In the genomic region with DNA sequence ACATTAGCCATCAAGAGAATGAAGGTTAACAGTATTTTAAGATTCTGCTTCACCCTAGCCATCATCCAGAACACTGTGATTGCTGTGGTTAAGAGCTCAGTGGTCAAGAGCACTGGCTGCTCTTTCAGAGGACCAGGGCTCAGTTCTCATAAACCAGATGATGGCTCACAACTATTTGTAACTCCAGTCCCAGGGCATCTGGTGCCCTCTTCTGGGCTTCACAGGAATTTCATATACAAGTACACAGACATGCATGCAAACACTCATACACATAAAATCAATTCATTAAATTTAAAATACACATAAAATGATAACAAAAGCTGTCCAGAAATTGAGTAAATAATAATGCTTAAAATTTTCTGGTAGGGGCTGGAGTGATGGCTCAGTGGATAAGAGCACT, we compare ENCODE assay signal across 23 mouse cellular contexts.
DNase-seq lines count a peak whose midpoint lies in the region; ATAC-seq and TF ChIP-seq lines count a peak whose summit lies in the region.
"Had no signal": no experiment of that assay in that cellular context is flagged by ENCODE, and none has a peak within 500 bp of the region (broad histone marks: within the 10 kb centered on the region; RNA-seq: fewer than 3 reads in every experiment).

No protein-coding gene starts in this region.

- no peak overlapping the region for H3K4me3 ChIP-seq in liver, postnatal 0 days (ENCODE audit: low read depth, low read length)
- no peak overlapping the region for H3K4me3 ChIP-seq in thymus, adult 2 months (ENCODE audit: control insufficient read depth, insufficient read depth, low read length)
- H3K4me3 ChIP-seq: embryonic facial prominence, embryonic 10.5 days; forebrain, embryonic 12.5 days; heart, embryonic 15.5 days; limb, embryonic 13.5 days; midbrain, embryonic 10.5 days; neural tube, embryonic 12.5 days had no signal

- H3K9ac ChIP-seq in liver, postnatal 0 days (replicated peaks): no peak overlapping the region
- H3K9ac ChIP-seq: forebrain, embryonic 12.5 days; heart, embryonic 15.5 days; limb, embryonic 13.5 days; neural tube, embryonic 12.5 days had no signal

- ATAC-seq in CD4-positive, CD25-positive, alpha-beta regulatory T cell, adult 4 months: no peak
- no peak for ATAC-seq in liver, postnatal 0 days

- TF ChIP-seq EP300 in liver, postnatal 0 days (IDR thresholded peaks at IDR 0.05; ENCODE audit: low read depth): no peak

- peak; percentile 26; the same call in 1 of the 2 replicates for TF ChIP-seq CTCF in liver, postnatal 0 days (IDR thresholded peaks at IDR 0.05; ENCODE audit: low read depth)
- TF ChIP-seq CTCF in thymus, adult 2 months (IDR thresholded peaks at IDR 0.05; ENCODE audit: borderline replicate concordance, control insufficient read depth, extremely low read depth, insufficient read depth, low read length, poor library complexity): no peak

- intact Hi-C loops in gastrocnemius, postnatal 14 days (cut with DNase I; ENCODE audit: low total_unique reads): no loop called here

- no peaks in the 10 kb centered on the region for H3K9me3 ChIP-seq in liver, postnatal 0 days (ENCODE audit: low read length)
- H3K9me3 ChIP-seq: embryonic facial prominence, embryonic 10.5 days; forebrain, embryonic 12.5 days; G1E; heart, embryonic 15.5 days; limb, embryonic 13.5 days; midbrain, embryonic 10.5 days; neural tube, embryonic 12.5 days had no signal

- H3K4me2 ChIP-seq in liver, postnatal 0 days (ENCODE audit: low read depth, low read length): no peak overlapping the region
- H3K4me2 ChIP-seq: forebrain, embryonic 12.5 days; heart, embryonic 15.5 days; limb, embryonic 13.5 days; neural tube, embryonic 12.5 days had no signal

- H3K36me3 ChIP-seq in liver, postnatal 0 days (replicated peaks; ENCODE audit: insufficient read depth, low read length): no peaks in the 10 kb centered on the region
- H3K36me3 ChIP-seq in splenic B cell, adult 2 months (ENCODE audit: control insufficient read depth, insufficient read depth, low read length, poor library complexity, severe bottlenecking): no peaks in the 10 kb centered on the region
- no peaks in the 10 kb centered on the region for H3K36me3 ChIP-seq in thymus, adult 2 months (ENCODE audit: control insufficient read depth, insufficient read depth, low read length)
- H3K36me3 ChIP-seq: embryonic facial prominence, embryonic 10.5 days; forebrain, embryonic 12.5 days; G1E; heart, embryonic 15.5 days; limb, embryonic 13.5 days; midbrain, embryonic 10.5 days; neural tube, embryonic 12.5 days had no signal

- peak; percentile 8 for DNase-seq in CD4-positive, CD25-positive, alpha-beta regulatory T cell, adult 2 months (ENCODE audit: low read depth, low spot score)
- no peak for DNase-seq in liver, postnatal 0 days
- DNase-seq in liver (no peak), NIH3T3 (ENCODE audit: low read depth) (peak; percentile 9)
- DNase-seq in splenic B cell, adult 2 months (ENCODE audit: low read depth, low spot score): peak; percentile 26
- DNase-seq in gastrocnemius, postnatal 14 days: no peak
- no peak for DNase-seq in thymus, adult 2 months
- DNase-seq: adrenal gland, adult 2 months; cerebellum, adult 9-10 months; gastrocnemius, postnatal 10 days; heart, adult 18-20 months; kidney, postnatal 36 days; lung, postnatal 4 days; right cerebral cortex, adult 18-20 months; thymus, adult 18-20 months had no signal

- H3K4me1 ChIP-seq in liver, postnatal 0 days (ENCODE audit: insufficient read depth): no peaks in the 10 kb centered on the region
- no peaks in the 10 kb centered on the region for H3K4me1 ChIP-seq in thymus, adult 2 months (replicated peaks; ENCODE audit: control insufficient read depth, insufficient read depth, low read length)
- H3K4me1 ChIP-seq: embryonic facial prominence, embryonic 10.5 days; forebrain, embryonic 12.5 days; heart, embryonic 15.5 days; limb, embryonic 13.5 days; midbrain, embryonic 10.5 days; neural tube, embryonic 12.5 days had no signal

- H3K27ac ChIP-seq in liver, postnatal 0 days (ENCODE audit: low read depth): no peak overlapping the region
- no peak overlapping the region for H3K27ac ChIP-seq in thymus, adult 2 months (ENCODE audit: control insufficient read depth, insufficient read depth, low read length)
- H3K27ac ChIP-seq: embryonic facial prominence, embryonic 10.5 days; forebrain, embryonic 12.5 days; heart, embryonic 15.5 days; limb, embryonic 13.5 days; midbrain, embryonic 10.5 days; neural tube, embryonic 12.5 days had no signal

- TF ChIP-seq POLR2A in thymus, adult 2 months (IDR thresholded peaks at IDR 0.05; ENCODE audit: control insufficient read depth, extremely low read depth, insufficient read depth, low read length, poor library complexity): no peak

- H3K27me3 ChIP-seq in liver, postnatal 0 days (ENCODE audit: insufficient read depth, low read length): no peaks in the 10 kb centered on the region
- no peaks in the 10 kb centered on the region for H3K27me3 ChIP-seq in splenic B cell, adult 2 months (ENCODE audit: control insufficient read depth, insufficient read depth, low read length, poor library complexity, severe bottlenecking)
- no peaks in the 10 kb centered on the region for H3K27me3 ChIP-seq in thymus, adult 2 months (ENCODE audit: control insufficient read depth, insufficient read depth, low read length)
- H3K27me3 ChIP-seq: forebrain, embryonic 12.5 days; heart, embryonic 15.5 days; limb, embryonic 13.5 days; neural tube, embryonic 12.5 days had no signal

Comparison
In these comparisons a context has a peak if more than half of its experiments do, and no peak if none do; other contexts are left out.
1. DNase-seq: peak in CD4-positive, CD25-positive, alpha-beta regulatory T cell, adult 2 months (single experiment), NIH3T3 (single experiment) and splenic B cell, adult 2 months (single experiment); none in liver, postnatal 0 days (single experiment), liver (single experiment), gastrocnemius, postnatal 14 days (single experiment) and thymus, adult 2 months (single experiment).